Mouse (Mus musculus) G1E (cell line): ENCODE data around the gene Dlgap1.

Source experiments
- CTCF ChIP-seq: IDR thresholded peaks from 2 replicates; pipeline ENCODE4 v1.5.1; 2012; ENCODE audit warnings: low read depth, low read length, inconsistent platforms, mixed read lengths
- GATA1 ChIP-seq: IDR thresholded peaks from 2 replicates; pipeline ENCODE4 v1.6.1; 2012; ENCODE audit warnings: borderline replicate concordance, low read length, inconsistent platforms, mixed read lengths
- GATA2 ChIP-seq: IDR thresholded peaks from 2 replicates; pipeline ENCODE4 v1.6.1; 2012; ENCODE audit warnings: low read depth, low read length, inconsistent platforms, borderline replicate concordance
- POLR2AphosphoS5 ChIP-seq: IDR thresholded peaks from 2 replicates; pipeline ENCODE4 v1.6.1; 2012; ENCODE audit warnings: low read depth, low read length, inconsistent platforms; ENCODE audit not compliant: insufficient replicate concordance
- TAL1 ChIP-seq: conservative IDR thresholded peaks from 2 replicates; pipeline ENCODE4 v1.6.1; 2012; ENCODE audit warnings: low read depth, low read length, inconsistent platforms, mixed read lengths

- TF ChIP-seq CTCF (no peak), GATA2 (no peak), GATA1 (no peak), POLR2AphosphoS5 (no peak), TAL1 (no peak)
Measured at GRCm38 (mm10) chr17:70172500-70173036, 203.7 kb downstream of the Dlgap1 start.
